Mouse (Mus musculus) hindlimb bud, embryonic 11.5 days (tissue): ENCODE measurements at regions not wholly inside any gene's neighbourhood (a gene's known extent, or its start where the extent isn't known, plus 50 kb on each side); places are given as distances from the start of the nearest gene placed in this dataset.

Experiments
- DNase-seq: peaks from one replicate; pipeline ENCODE4 v3.0.0-alpha.2; 2012; ENCODE audit warnings: low read depth, low spot score; ENCODE audit errors: extremely low spot score

GRCm38 (mm10) chr4:8374737-8375489 is 136.1 kb upstream of the Car8 start:
- no peak for DNase-seq

GRCm38 (mm10) chr4:8374061-8374460 is 135.2 kb upstream of the Car8 start:
- no peak for DNase-seq

DNA sequence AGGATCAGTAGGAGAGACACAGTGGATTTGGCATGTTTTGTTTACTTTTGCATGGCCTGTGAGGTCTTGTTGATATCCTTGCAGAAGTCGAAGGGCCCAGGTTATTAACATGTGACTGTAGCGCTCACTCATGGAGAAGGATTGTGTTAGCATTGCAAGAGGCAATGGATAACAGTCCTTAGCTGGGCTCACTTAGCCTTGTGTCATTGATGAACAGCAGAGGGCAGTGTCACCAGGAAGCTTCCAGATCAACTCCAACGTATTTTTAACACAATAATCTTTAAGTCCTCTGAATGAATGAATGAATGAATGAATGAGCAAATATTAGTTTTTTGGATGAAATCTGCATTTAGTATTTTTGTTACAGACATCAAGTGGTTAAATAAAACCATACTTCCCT is 133.2 kb upstream of the Car8 start:
- DNase-seq: no peak

DNA sequence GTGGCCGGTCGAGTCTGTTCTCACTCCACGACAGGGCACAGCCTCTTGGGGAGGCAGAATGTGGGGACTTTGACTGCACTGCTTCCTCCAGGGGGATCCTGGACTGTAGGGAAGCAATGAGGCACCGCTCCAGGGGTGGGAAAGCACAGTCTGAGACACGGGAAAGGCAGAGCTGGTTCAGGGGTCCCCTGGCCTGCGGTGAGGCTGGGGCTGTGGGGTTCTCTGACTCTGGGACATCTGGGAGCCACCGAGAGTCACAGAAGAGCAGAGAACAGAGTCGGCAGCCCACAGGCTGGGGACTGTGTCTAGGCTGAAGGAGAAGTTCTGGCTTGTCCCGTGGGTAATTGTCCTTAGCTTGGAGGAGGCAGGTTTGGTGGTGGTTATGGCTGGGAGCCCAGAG is 131.9 kb upstream of the Car8 start:
- no peak for DNase-seq

GRCm38 (mm10) chr4:8367487-8368276 is 128.8 kb upstream of the Car8 start:
- peak; percentile 74 for DNase-seq

DNA sequence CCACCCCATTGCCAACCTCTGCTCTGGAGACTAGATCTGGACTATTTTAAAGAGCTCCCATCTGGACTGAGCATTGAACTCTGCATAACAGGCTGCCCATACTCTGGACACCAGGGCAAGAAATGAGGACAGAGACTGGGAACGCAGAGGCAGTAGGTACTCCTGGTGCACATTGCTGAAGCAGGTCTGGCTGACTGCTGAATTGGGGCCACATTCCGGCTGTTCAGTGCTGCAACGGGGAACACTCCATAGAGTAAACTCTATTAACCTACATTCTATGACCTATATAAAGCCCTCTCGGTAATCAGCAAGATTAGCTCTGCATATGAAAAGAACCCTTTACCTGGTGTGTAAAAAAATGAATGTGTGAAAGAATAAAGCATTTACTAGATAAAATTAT is 128.1 kb upstream of the Car8 start:
- no peak for DNase-seq

DNA sequence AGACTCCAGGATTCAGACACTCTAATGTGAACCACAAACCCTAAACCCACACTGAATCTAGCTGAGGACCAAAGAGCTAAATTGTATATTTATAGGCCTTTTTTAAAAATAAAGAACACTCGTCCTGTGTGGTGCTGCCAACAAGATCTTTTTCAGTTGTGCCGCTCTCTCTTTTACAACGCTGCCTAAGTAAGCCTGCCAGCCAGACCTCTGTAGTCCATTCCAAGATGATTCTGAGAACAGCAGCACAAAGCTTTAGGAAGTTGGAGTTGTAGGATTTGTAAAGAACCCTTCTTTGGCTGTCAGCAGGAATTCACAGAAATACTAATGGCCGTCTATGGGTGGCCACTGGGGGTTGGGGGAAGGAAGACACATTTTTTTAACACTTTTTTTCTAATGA is 123.6 kb upstream of the Car8 start:
- DNase-seq: no peak

DNA sequence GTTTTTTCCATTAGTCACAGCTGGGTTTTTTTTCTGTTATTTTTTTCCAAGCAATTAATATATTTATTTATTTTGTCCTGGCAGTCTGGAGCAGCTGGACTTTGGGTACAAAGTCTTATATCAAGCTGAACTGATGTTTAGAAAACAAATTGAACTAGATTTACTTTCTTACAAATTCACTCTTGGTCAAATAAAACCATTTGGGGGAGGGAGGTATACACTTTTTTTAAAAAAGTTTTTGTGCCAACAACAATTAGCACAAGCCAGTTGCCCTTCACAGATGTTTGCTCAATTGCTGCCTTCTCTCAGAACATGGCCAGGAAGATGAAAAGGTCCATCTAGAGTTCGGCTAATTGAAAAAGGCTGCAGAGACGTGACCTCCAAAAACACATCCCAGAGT is 123.1 kb upstream of the Car8 start:
- no peak for DNase-seq

DNA sequence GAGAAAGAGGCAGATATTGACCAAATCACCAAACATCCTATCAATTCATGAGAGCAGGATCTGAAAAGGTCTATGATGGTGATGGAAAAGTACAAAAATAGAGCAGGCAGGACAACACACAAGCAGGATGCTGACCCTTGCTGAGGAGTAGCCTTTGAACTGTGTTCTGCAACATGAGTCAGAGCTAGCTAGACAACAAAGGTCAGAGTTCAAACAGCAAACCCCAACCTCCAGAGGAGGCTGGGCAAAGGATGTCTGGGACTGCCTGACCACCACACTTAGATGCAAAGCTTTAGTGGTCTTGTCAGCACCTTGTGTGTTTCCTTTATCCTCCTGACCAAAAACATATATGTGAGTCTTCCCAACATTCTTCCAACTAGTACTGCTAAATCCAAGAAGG is 122.5 kb upstream of the Car8 start:
- DNase-seq: no peak

GRCm38 (mm10) chr4:8357443-8357842 is 118.6 kb upstream of the Car8 start:
- DNase-seq: no peak

DNA sequence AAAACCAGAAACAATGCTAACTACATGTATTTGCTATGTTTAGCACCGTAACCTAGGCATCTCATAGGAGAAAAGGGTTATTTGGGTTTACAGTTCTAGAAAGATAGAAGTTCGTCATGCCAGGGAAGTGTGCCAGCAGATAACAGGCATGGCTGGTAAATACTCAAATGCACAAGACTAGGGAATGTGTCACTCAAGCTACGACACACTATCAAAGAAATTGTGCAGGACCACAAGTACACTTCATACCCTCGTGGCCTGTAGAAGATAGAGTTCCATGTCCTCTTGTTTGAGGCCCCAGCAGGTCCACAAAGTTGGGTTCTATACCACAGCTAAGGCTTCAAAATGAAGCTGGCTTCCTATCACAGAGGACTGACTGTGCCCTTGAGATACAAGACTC is 103.1 kb upstream of the Car8 start:
- no peak for DNase-seq

DNA sequence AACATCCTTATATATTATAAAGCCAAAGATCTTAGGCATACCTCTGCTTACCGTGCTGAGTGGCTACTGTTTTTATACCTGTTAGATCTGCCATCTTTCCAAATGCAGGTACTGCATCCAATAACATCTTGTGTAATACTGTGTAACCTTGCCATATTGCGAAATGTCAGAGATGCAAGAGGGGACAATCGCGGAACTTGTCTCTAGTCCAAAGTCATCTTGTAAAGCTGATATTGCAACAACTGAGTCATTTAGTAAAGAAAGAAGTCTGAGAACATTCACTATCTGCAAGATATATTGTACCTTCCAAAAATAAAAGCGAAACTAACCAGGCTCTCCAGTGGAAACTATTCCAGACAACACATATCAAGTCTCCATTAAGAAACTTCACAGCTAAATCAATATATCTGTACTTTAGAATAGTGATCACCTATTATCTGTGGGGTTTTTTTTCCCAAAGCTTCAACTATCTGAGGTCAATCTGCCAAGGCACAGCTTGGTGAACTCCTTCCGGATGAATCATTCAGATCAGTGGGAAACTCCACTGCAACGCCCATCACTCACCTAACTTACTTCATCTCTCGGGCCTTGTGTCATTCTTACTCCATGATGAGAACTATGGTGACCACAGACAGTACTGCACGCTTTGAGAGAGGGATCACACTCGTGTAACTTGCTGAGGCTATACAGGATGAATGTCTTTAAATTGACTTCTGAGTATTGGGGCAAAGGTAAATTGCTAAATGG is 70.6 kb upstream of the Car8 start:
- no peak for DNase-seq

DNA sequence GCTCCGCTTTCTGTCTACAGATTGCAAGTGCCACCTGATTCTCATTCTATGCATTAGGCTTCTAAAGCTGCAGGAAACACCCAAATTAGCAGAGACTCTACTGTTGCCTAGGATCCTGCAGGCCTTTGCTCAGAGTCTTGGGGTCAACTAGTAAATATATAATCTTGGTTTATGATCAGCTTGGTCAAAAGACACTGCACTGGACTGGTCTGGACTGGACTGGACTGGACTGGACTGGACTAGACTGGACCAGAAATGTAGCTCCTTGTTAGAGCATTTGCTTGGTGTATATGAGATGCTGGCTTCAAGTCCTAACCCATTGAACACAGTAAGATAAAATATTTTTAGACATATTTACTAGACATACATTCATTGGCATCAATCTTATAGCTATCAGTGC is 53.7 kb upstream of the Car8 start:
- no peak for DNase-seq

- no peak for DNase-seq
These were observed 53.0 kb upstream of the Car8 start for GRCm38 (mm10) chr4:8291528-8292492.

DNA sequence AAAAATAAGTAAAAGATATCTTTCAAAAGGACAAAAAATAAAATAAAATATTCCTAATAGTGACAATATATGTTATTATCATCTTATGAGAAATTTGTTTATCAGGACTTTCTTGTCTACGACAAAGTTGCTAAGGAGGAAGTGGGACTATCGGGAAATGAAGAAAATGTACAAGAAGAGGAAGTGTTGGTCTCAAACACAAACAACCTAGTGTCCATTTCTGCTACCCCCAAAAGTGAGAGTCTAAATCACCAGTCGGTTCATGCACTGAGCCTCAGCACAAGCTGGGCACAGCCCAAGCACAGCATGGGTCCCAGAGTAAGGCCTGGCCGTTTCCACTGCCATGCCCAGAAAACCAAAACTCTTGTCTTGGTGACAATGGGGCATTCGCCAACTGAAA is 51.1 kb upstream of the Car8 start:
- DNase-seq: no peak
